Mouse (Mus musculus): ENCODE measurements around the gene Ogn.

DNA sequence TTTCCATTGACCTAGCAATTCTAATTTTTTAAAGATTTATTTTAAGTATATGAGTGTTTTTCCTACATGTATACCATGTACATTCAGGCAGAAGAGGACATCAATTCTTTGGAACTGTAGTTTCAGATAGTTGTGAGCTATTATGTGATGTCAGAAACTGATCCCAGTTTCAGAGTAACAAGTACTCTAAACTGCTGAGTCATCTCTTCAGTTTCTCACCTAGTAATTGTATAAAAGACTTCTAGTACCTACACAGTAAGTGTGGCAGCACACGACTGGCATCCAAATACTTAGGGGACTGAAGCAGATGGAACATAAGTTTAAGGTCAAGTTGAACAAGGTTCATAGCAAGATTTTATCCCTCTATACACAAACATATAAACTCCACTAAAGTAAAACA is 38.2 kb downstream of the Ogn start:
- TF ChIP-seq CTCF (IDR thresholded peaks at IDR 0.05; ENCODE audit: low read depth, low read length), result no peak
- TF ChIP-seq POLR2A (IDR thresholded peaks at IDR 0.05; ENCODE audit: borderline replicate concordance, low read depth, low read length), result no peak
